Mouse (Mus musculus) fat pad, adult 2 months (tissue): ENCODE results near the gene Oxct2a.
"Not testable (repeated sequence)": the region's sequence is repeated elsewhere in the genome, so short reads cannot be mapped to it uniquely, and the experiment has no call there.

Source experiments
- DNase-seq: peaks from one replicate; pipeline ENCODE4 v3.0.0-alpha.2; 2011; ENCODE audit warnings: low read depth, low spot score; ENCODE audit errors: extremely low read depth

Gene Oxct2a

GRCm38 (mm10) chr4:123282915-123283674 lies 40.3 kb downstream of the Oxct2a start:
- not testable (repeated sequence) for DNase-seq

- DNase-seq = no peak
These were observed 40.9 kb downstream of the Oxct2a start for GRCm38 (mm10) chr4:123282500-123282899.

GRCm38 (mm10) chr4:123280117-123280516 lies 43.3 kb downstream of the Oxct2a start:
- no peak for DNase-seq
